Mouse (Mus musculus) neutrophil, adult 5-6 weeks (primary cell): ENCODE results near the gene Nf1. TPM values are rescaled to one million over a fixed set of nuclear protein-coding genes. Genes with fewer than 3 reads are reported as not detected.
"Not testable (repeated sequence)": the region's sequence is repeated elsewhere in the genome, so short reads cannot be mapped to it uniquely, and the experiment has no call there.

Experiments
- ATAC-seq: fragments of 151-379, 151-347 bp; 2 replicates; pipeline ENCODE4 v1.8.0; 2017; ENCODE audit warnings: mild to moderate bottlenecking, moderate TSS enrichment; ENCODE audit not compliant: insufficient number of reproducible peaks, poor library complexity, low FRiP score, severe bottlenecking; ENCODE audit errors: extremely low read depth
- total RNA-seq: library from RNA; stranded (forward); fragments of 200-1000 nt; gene quantifications from 2 replicates; pipeline ENCODE4 v1.2.3, GENCODE M21; 2017

Nf1 gene
- 20.9 and 22.3 TPM in 2 replicates for total RNA-seq

DNA sequence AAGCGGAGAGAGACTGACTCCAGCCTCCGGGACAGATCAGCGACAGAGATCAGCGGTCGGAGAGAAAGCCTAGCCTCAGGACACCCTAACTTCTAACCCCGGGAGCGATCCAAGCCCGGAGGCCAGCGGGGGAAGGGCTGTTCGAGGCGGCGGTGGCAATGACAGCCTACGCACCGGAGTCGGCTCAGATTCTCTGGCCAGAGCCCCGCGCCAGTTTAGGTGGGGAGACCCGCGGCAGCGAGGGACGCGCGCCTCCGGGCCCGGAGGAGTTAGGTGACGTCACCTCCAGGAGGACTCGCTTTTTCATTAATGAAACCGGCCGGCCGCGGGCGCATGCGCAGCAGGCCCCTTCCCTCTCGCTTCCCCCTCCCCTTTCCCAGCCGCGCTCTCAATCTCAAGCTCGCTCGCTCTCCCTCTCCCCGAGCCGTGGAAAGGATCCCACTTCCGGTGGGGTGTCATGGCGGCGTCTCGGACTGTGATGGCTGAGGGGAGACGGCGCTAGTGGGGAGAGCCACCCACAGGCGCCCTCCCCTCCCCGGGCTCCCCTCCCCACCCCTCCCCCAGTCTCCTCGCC lies at the start of gene Nf1:
Nf1 (plus strand) TSS at position 460 of the 574 bp plus-strand sequence.
- ATAC-seq = peak; percentile 63

DNA sequence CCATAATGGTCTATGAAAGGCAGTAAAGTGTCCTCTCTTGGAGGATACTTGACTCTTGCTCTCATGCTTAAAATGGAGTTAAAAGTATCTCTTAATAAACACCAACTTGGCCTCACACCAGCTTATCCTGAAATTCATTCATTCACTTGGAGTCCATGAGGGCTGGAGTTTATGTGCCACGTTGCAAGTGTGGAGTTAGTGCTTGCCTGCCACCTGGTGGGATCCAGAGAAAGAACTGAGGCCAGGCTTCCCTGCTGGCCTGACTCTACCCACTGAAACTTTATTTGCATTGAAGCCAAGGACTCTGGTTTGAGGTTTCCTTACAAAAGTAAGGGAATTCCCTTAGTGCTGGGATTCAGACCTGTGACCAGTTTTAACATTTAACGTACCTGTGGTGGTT lies 49.0 kb upstream of the Nf1 start:
- ATAC-seq = no peak

DNA sequence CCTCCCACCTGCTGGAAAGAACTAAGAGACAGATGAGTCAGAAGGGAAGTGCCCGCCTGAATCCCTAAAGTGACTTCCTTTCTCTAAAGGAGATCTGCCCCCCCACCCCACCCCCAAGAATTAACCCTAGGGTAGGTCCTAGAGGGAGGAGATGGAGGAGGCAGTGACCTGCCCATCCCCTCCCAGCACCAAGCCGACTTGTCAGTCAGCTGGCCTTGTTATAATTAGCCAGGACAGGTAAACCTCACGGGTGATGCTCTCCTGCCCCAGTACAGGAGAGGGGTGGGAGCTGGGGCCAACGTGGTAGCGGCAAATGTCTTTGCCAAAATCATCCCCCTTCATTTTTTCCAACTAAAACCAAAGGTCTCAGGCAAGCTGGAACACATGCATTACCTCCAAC lies 47.8 kb upstream of the Nf1 start:
- no peak for ATAC-seq

DNA sequence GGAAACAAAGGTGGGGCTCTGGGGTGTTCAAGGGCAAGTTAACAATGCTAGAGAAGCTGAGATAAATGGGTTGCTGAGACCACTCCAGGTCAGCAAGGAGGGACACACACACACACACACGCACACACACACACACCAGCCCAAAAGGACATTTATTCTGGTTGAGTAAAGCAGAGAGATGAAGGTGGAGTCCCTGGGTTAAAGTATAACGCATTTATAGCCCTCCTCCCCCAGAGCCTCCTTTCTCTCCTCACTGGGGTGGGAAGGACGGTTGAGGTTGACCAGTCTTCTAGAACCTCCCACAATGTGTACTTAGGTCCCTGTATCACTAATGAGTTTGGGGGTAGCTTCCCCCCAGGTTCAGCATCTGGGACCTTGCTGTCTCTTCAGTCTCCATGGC lies 47.4 kb upstream of the Nf1 start:
- ATAC-seq = no peak

DNA sequence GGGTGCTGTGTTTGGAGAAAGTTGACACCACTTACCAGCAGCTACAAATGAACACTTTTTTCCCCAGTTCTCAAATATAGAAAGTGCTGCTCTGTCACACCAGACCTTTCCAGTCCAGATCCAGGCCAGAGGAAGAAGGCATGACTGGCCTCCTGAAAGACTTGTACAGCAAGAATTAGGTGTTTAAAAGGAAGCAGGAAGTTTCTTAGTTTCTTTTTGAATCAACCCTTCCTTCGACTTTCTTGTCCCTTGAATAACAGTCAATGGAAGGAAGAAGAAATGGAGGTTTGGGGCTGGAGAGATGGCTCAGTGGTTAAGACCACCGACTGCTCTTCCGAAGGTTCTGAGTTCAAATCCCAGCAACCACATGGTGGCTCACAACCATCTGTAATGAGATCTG lies 46.5 kb upstream of the Nf1 start:
- ATAC-seq = no peak

DNA sequence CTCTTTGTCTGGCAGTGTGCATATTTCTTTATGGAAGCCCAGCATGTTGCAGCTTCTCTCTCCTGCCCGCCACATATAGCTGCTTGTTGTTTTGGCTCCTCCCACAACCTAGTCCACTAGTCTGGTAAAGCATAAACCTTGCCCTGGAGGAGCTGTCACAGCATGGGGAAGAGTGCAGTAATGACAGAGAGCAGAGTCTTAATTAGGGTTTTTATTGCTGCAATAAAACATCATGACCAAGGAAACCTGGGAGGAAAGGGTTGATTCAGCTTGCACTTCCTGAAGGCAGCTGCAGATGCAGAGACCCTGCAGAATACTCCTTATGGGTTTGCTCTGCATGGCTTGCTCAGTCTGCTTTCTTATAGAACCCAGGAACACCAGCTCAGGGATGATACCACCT lies 45.5 kb upstream of the Nf1 start:
- no peak for ATAC-seq

DNA sequence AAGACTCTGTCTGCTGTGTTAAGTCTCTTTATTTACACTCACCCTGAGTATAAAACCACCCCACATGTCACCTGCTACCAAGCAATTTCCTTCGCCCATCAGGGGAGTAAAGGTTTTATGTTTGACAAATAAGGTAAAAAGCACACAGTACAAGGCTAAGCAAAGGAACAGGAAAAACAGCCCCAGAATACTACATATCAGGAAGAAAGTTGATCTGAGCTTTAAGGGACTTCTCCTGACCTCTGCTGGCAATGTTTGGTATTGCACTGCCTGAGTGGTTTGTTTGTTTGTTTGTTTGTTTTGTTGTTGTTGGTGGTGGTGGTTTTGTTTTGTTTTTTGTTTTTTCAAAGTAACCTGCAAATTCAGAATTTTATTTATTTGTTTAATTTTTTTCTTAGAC lies 43.3 kb upstream of the Nf1 start:
- ATAC-seq = peak; percentile 64; the same call in 1 of the 2 replicates

DNA sequence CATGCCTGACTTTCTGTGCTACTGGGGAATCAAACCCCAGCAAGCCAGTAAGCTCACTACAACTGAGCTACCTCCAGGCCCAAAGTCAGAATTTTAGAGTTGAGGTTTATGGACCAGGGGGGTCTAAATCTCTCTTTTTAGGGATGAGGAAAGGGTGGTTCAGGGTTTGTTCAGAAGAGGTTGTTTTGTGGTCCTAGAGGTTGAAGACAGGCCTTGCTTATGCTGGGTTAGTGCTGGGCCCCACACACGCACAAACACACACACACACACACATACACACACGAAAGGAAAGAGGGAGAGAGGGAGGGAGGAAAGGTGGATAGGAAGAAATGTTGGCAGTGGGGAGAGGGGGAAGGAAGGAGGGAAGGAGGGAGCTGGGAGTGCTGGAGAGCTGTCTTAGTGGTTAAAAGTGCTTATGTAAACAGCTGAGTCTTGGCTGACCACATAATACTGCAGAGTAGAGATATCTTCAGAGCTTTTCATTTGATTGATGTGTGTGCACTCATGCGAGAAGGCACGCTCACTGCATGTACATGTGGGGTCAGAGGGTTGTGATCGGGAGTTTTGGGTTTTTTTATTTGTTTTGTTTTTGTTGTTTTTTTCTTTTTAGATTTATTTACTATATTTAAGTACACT lies 42.5 kb upstream of the Nf1 start, which contains the start of gene Gm9964:
Gm9964 (minus strand) TSS at position 51 of the 636 bp plus-strand sequence.
- no peak for ATAC-seq

DNA sequence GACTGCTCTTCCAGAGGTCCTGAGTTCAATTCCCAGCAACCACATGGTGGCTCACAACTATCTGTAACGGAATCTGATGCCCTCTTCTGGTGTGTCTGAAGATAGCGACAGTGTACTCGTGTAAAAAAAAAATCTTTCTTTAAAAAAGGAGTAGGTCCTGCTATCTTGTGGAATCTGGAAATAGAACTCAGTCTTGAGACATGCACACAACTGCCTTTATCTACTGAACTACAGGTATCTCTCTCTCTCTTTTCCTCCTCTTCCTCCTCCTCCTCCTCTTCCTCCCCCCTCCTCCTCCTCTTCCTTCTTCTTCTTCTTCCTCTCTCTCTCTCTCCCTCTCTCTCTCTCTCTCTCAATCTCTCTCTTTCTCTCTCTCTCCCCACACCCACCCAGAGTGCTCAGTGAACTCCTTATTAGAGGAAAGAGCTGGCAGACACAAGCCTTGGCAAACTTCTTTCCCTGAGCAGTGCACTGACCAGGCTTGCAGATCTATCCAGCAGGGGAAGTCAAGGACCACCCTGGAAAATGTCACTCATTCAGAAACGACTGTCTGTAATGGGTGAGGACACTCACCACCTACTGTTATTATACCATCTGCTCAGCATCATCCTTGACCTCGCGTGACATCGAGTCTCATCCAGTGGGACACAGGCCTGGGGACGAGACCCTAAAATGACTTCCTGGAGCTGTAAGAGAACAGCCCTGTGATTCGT lies 39.6 kb upstream of the Nf1 start:
- no peak for ATAC-seq

DNA sequence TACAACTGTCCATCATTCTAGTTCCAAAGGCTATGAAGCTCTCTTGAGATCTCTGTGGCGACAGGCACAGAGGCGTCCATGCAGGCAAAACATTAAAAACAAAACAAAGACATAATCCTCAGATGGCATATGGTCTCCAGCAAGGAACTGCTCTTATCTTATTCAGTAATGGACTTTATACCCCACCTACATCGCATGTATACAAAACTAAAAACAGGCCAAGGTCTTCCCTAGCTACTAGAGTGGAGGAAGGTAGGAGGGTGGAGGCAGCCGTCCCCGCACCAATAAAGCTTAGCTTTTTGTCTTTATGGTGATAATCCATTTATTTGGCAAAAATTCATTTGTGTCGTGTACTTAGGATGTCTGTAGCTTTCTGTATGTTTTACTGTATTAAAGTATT lies 36.4 kb upstream of the Nf1 start:
- no peak for ATAC-seq

DNA sequence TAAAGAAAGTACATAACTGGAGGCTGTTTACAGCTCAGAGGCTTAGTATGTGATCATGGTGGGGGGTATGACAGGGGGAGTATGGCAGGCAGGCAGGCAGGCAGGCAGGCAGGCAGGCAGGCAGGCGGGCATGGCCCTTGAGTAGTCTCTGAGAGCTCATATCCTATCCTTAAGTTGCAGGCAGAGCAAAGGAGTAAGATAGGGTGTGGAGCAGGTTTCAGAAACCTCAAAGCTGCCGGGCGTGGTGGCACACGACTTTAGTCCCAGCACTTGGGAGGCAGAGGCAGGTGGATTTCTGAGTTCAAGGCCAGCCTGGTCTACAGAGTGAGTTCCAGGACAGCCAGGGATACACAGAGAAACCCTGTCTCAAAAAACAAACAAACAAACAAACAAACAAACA lies 35.2 kb upstream of the Nf1 start:
- ATAC-seq = not testable (repeated sequence)

DNA sequence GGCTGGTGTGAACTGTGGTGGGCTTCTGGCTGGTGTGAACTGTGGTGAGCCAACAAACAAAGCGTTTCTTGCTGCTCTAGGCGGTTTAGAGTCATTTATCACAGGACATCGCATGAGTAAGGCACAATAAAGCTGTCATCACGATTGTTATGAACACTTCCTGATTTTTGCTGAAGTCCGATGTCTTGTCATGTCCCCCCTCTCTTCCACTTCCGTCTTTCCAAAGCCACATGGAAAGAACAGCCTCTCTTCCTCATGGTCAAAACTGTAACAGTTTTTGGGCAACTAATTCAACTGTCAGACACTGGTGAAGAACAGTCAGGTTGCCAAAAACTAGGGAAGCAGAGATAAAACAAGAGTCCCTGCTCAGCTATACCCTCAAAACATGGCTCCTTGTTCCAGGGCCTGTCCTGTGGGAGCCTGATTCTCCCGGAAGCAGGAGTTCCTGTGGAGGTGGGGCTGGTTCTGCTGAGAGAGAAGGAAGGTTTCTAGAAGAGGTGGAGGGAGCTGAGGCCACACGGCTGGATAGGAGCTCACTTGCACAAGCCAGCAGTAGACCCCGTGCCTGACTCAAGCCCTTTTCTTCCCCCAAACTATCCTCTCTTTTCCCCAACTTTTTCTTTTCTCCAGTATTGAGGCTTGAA lies 33.7 kb upstream of the Nf1 start:
- peak; percentile 33; the same call in 1 of the 2 replicates for ATAC-seq

DNA sequence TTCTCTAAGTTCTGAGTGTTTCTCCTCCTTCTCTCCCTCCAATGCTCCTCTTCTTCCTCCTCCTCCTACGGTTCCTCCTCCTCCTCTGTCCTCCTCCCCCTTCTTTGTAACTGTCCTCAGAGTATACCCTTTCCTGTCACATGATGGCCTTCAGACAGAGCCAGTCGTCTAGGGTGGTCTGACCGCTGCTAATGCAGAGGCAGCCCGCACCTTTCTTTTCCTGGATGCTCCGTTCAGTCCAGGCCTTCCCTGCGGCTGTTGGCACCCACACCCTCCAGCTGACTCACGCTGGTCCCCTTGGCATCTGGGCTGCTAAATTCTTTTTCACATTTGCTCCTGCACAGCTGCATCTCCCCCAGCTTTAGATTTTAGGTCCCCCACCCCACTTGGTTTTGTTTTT lies 33.0 kb upstream of the Nf1 start:
- no peak for ATAC-seq

DNA sequence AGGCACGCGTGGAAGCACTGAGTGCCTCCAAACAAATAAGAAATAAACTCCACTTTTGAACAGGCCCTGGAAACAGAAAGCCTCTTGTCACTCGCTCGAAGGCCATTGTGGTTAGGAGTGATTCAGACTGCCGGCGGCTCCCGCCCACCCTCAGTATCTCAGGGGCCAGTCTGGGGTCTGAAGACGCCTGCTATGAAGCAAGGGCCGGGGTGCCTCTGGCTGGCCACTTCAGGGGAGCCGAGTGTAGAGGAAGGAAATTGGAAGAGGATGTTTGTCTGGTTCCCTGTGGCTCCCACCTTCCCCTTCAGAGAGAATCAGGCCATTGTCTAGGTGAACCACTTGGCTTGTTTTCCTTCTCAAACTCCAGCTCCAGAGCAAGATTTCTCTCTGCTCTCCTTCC lies 32.5 kb upstream of the Nf1 start:
- ATAC-seq = no peak

DNA sequence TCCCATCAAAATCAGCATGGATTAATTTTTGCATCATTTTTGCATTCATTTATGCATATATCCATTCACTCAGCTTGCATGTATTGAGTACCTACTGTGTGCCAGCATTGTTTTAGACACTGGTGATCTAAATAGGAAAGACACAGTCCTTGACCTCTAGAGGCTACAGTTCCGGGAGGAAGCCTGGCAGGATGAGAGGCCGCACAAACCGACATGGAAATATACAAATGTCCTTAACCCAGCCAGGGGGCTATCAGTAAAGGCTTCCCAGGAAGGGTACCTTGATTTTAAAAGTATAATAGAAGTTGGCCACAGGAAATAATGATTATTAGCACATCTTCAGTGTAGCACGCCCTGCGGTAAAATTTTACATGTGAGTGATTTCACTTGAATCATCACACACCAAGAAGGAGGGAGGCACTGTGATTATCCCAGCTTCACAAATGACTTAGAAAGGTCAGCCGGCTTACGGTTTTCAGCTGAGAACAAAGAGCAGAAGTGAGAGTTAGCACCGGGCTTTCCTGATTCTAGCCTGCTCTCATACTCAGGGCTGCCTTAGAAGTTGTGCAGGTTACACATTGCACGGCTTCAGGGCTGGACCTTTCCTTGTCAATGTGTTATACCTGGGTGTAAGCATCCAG lies 31.8 kb upstream of the Nf1 start:
- no peak for ATAC-seq

DNA sequence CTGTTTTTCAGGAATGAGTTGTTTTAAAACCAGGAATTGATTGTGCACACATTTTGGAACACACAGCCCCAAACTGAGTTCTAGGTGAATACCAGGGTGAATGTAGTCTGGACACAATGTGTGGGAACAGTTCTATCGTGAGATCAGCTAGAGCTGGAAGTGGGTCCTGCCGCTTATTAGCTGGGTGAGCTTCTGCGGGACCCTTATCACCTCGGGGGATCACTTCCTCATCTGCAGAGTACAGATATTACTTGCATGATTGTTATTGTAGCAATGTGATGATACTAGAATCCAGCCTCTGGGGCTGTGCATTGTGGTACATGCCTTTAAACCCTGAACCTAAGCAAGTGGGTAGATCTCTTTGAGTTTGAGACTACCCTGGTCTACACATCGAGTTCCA lies 29.0 kb upstream of the Nf1 start:
- ATAC-seq = no peak

DNA sequence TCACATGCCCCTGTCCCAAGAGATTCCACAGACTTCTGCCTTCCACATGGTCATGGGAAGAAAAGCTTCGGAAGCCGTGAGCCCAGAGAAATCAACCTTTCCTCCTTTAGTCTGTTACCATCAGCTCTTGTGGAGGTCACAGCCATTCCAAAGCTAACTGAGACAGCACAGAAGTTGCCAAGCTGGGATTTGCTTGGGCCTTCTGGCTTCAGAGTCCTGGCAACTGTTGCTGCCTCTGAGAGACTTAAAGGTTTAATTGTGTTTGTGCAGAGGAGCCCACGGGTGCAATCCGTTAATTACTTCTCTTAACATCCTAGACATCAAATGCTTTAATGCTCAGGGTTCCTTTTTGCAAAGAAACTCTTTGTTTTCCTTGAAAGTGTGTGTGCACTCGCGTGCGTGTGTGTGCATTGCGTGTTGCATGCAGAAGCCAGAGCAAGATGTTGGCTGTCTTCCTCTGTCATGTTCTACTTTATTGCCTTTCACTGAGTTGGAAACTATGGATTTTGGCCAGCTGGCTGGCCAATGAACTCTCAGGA lies 22.6 kb upstream of the Nf1 start:
- ATAC-seq = no peak

DNA sequence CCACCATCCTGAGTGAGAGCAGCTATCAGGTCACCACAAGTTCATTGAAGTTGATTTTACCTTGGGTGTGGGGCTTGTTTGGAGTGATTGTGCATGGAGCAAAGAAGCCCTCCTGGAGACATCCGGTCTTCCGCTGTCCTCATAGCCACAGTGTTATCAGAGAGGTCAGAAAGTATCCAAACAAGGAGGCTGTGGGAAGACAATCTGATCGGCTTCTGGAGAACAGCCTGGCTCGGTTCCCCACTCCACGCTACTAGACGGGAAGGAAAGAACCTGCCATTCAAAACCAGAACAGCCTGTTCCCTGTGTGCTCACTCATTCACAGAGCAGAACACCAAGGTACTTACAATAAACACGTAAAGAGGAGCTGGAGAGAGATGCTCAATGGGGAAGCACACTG lies 19.7 kb upstream of the Nf1 start:
- no peak for ATAC-seq

DNA sequence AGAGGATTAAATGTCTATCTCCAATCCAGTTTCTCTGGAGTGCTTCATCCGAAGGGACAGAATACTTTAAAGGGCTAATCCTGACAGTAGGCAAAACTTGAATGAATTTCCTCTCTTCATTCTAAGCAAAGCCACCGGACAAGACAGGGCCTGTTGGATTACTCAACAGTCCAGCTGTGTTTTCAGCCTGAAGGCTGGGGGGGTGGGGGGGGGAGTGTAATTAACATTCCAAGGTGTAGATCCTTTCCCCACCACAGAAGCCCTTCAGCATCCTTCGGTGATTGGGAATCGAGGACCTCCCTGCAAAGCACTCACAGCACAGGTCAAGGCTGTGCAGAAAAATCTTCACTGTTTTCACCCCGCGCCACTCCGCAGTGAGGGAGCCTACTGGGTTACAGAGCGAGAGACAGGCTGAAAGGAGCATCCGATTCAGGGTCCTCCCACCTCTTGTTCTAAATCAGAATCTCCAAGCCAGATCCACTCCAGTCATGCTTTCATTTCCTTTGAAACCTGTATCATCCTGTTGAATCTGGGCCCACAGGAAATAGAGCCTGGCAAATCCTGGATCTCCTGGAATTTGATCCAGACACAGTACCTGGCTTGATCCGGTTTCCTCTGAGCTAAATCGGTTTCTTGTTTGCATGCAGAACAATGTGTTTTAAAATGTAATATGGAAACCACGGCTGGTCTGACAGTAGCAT lies 15.4 kb upstream of the Nf1 start:
- no peak for ATAC-seq
